Mouse (Mus musculus) midbrain, postnatal 0 days (tissue): ENCODE measurements at regions not wholly inside any gene's neighbourhood (a gene's known extent, or its start where the extent isn't known, plus 50 kb on each side); places are given as distances from the start of the nearest gene placed in this dataset.

ENCODE experiments used
- ATAC-seq: fragments of 200-750 bp; cut with Nextera tagmentation; 2 replicates; pipeline ENCODE4 v1.8.0; 2017; ENCODE audit warnings: moderate number of reproducible peaks, mild to moderate bottlenecking, moderate TSS enrichment, moderate library complexity; ENCODE audit not compliant: low FRiP score
- DNase-seq: peaks from one replicate; pipeline ENCODE4 v3.0.0-alpha.2; 2015; ENCODE audit warnings: low spot score
- H3K27ac ChIP-seq: fragments of 300-500 bp; sonication (generic); 2 replicates; pipeline ENCODE4 v1.5.1; 2014; ENCODE audit warnings: low read depth, mild to moderate bottlenecking, low read length, mixed read lengths
- H3K27me3 ChIP-seq: fragments of 300-500 bp; sonication (generic); 2 replicates; pipeline ENCODE4 v1.6.1; 2014; ENCODE audit warnings: low read length, control low read depth, mixed read lengths; ENCODE audit not compliant: insufficient read depth
- H3K36me3 ChIP-seq: fragments of 300-500 bp; sonication (generic); 2 replicates; pipeline ENCODE4 v1.6.1; 2014; ENCODE audit warnings: low read length, control low read depth, mixed read lengths; ENCODE audit not compliant: insufficient read depth
- H3K4me1 ChIP-seq: fragments of 300-500 bp; sonication (generic); 2 replicates; pipeline ENCODE4 v1.6.1; 2014; ENCODE audit warnings: mild to moderate bottlenecking, control low read depth, antibody characterized with exemption, low read length, mixed read lengths; ENCODE audit not compliant: insufficient read depth
- H3K4me2 ChIP-seq: fragments of 300-500 bp; sonication (generic); 2 replicates; pipeline ENCODE4 v1.6.1; 2014; ENCODE audit warnings: low read depth, mild to moderate bottlenecking, low read length, mixed read lengths; ENCODE audit not compliant: poor library complexity, severe bottlenecking
- H3K4me3 ChIP-seq: fragments of 300-500 bp; sonication (generic); 2 replicates; pipeline ENCODE4 v1.5.1; 2014; ENCODE audit warnings: low read depth, mild to moderate bottlenecking, low read length, moderate library complexity
- H3K9ac ChIP-seq: fragments of 300-500 bp; sonication (generic); replicated peaks from 2 replicates; pipeline ENCODE4 v1.6.1; 2014; ENCODE audit warnings: mild to moderate bottlenecking, low read length, moderate library complexity, mixed read lengths; ENCODE audit not compliant: poor library complexity, severe bottlenecking
- H3K9me3 ChIP-seq: fragments of 300-500 bp; sonication (generic); 2 replicates; pipeline ENCODE4 v1.6.1; 2016; ENCODE audit warnings: low read length, control low read depth
- CTCF ChIP-seq: IDR thresholded peaks from 2 replicates; pipeline ENCODE4 v1.5.1; 2016; ENCODE audit warnings: antibody characterized with exemption, mild to moderate bottlenecking
- WGBS: fragments of 180-500 bp; shearing (Covaris S2); extraction: QIAGEN DNeasy Blood & Tissue Kit; methylation state at CpG from one replicate; pipeline ENCODE4 v1.1.7; 2014; 5-methylcytosine and 5-hydroxymethylcytosine counted together

DNA sequence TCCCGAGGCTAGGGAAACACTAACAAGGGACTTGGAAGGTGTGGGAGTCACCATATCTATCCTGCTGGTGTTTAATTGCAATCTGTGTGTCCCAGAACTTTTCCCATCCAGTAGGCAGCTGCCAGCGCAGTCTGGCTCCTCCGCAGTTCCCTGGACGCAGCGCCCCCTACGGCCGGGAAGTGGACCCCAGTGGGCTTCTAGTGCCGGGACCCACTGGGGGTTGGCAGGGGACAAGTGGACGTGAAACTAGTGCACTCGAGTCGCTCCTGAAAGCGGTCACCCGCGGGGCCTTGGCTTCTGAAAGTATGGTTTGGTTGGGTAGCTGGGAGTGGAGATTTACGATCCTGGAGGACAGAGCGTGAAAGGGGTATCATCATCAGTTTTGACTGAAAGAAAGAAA lies 101.2 kb upstream of the Zic3 start:
- no peaks in the 10 kb centered on the region for H3K9me3 ChIP-seq
- 19% methylated on average over 16 of the region's 16 CpGs for WGBS
- peak; percentile 43 for DNase-seq
- no peaks in the 10 kb centered on the region for H3K27me3 ChIP-seq
- H3K27ac ChIP-seq, result no peak overlapping the region
- H3K4me1 ChIP-seq, result no peaks in the 10 kb centered on the region
- H3K4me2 ChIP-seq, result no peak overlapping the region
- no peak for ATAC-seq
- H3K4me3 ChIP-seq, result no peak overlapping the region
- H3K36me3 ChIP-seq, result no peaks in the 10 kb centered on the region
- no peak overlapping the region for H3K9ac ChIP-seq
- peak; percentile 46 for TF ChIP-seq CTCF

DNA sequence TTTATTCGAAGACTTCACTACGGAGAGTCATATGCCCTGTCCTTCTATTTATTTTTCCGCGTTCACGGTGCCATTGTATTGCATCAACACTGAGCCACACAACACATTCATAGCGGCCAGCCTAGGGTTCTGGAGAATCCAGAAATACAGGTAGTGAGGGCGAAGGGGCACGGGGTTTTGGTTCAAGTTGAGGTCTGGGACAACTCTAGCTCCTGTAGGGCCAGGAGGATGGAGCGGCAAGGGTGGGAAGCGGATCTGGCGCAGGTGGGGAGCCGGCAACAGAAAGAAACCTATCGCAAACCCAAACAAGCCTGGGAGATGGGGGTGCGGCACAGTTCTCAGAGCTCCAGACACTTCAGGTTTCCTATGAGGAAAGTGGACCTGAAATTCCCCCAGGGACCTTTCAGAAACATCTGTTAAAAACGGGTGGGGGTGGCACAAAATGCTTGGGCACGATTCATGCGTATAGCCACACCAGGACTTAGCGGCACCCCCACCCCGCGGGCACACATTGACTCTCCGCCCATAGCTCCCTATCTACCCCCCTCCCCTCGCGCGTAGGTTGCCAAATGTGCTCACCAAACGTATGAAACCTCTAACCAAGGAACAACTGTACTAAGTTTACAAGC lies 100.6 kb upstream of the Zic3 start:
- Histone ChIP-seq H3K4me2 (peak overlapping the region; percentile 22; the same call in 1 of the 2 replicates), H3K27me3 (no peaks in the 10 kb centered on the region), H3K27ac (no peak overlapping the region), H3K36me3 (no peaks in the 10 kb centered on the region), H3K4me3 (no peak overlapping the region), H3K9me3 (no peaks in the 10 kb centered on the region), H3K4me1 (no peaks in the 10 kb centered on the region), H3K9ac (no peak overlapping the region)
- ATAC-seq (0 out of 2 replicates have a peak, but pooled peaks have one; percentile 14), DNase-seq (no peak)
- no peak for TF ChIP-seq CTCF
- 23% methylated on average over 25 of the region's 25 CpGs for WGBS

GRCm38 (mm10) chrX:57923836-57924235 lies 98.7 kb upstream of the Zic3 start:
- WGBS, result 41% methylated on average over 5 of the region's 5 CpGs

DNA sequence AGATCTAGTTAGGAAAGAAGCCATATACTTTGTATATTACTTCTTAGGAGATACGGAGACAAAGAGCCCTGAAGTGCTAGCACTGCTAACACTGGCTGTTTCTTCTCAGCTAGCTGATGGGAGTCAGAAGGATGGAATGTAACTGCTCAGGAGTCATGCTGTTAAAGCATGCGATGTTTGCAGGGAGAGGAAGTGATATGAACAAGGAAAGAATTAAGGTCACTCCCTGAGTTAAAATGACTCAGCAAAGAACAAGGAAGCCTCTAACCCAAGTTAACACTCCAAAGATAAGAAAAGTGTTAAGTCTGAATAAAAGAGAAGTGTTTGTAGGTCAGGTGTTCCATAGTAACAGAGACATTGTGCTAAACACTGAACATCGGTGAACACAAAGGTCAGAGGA lies 86.9 kb upstream of the Zic3 start:
- no peak for TF ChIP-seq CTCF
- 65% methylated on average over 3 of the region's 3 CpGs for WGBS
- Histone ChIP-seq H3K4me3 (no peak overlapping the region), H3K9me3 (no peaks in the 10 kb centered on the region), H3K36me3 (no peaks in the 10 kb centered on the region), H3K9ac (no peak overlapping the region), H3K4me1 (no peaks in the 10 kb centered on the region), H3K27me3 (no peaks in the 10 kb centered on the region), H3K27ac (no peak overlapping the region), H3K4me2 (no peak overlapping the region)
- DNase-seq (no peak), ATAC-seq (no peak)

More at GRCm38 (mm10) chrX:57923836-57924235, 98.7 kb upstream of the Zic3 start:
- Histone ChIP-seq H3K4me2 (no peak overlapping the region), H3K36me3 (no peaks in the 10 kb centered on the region), H3K4me1 (no peaks in the 10 kb centered on the region), H3K4me3 (no peak overlapping the region), H3K9me3 (no peaks in the 10 kb centered on the region), H3K27ac (no peak overlapping the region), H3K9ac (no peak overlapping the region), H3K27me3 (no peaks in the 10 kb centered on the region)
- peak; percentile 68 for TF ChIP-seq CTCF
- DNase-seq (peak; percentile 27), ATAC-seq (no peak)

- H3K27me3 ChIP-seq, result no peaks in the 10 kb centered on the region
- no peak for TF ChIP-seq CTCF
- H3K27ac ChIP-seq, result no peak overlapping the region
- DNase-seq (no peak), ATAC-seq (no peak)
- WGBS, result 27% methylated on average over 6 of the region's 6 CpGs
- H3K4me3 ChIP-seq, result no peak overlapping the region
- H3K9ac ChIP-seq, result no peak overlapping the region
- H3K4me2 ChIP-seq, result no peak overlapping the region
- no peaks in the 10 kb centered on the region for H3K9me3 ChIP-seq
- H3K36me3 ChIP-seq, result no peaks in the 10 kb centered on the region
- no peaks in the 10 kb centered on the region for H3K4me1 ChIP-seq
These were observed 84.2 kb upstream of the Zic3 start for GRCm38 (mm10) chrX:57938248-57938836.

DNA sequence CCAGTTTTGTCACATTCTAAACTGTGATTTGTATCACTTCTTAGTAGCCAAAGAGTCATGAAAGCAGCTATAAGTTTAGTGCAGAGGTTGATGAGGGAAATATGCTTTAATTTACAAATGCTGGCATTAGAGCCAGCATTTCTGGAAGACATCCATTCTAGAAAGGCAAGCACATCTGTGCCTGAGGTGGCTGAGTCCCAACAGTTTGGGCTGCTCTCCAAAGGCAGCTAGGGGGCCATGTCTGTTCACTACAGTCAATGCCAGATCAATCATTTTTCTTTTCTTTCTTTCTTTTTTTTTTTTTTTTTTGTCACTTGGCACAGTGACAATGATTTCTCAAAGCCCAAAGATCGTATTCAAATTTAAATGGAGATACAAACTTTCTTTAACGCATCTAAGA lies 71.6 kb upstream of the Zic3 start:
- Histone ChIP-seq H3K4me2 (no peak overlapping the region), H3K9ac (no peak overlapping the region), H3K4me3 (no peak overlapping the region), H3K36me3 (no peaks in the 10 kb centered on the region), H3K4me1 (no peaks in the 10 kb centered on the region), H3K9me3 (no peaks in the 10 kb centered on the region), H3K27ac (no peak overlapping the region), H3K27me3 (no peaks in the 10 kb centered on the region)
- WGBS, result 62% methylated on average over 2 of the region's 2 CpGs
- ATAC-seq (no peak), DNase-seq (no peak)
- TF ChIP-seq CTCF, result no peak
